Mouse (Mus musculus) megakaryocyte, adult 5-6 weeks (primary cell): ENCODE data around the gene Trim67. TPM values are rescaled to one million over a fixed set of nuclear protein-coding genes. Genes with fewer than 3 reads are reported as not detected.

Experiments used
- ATAC-seq: 2 replicates; pipeline ENCODE4 v1.8.0; 2016; ENCODE audit warnings: mild to moderate bottlenecking, inconsistent platforms; ENCODE audit not compliant: poor library complexity, severe bottlenecking
- total RNA-seq, 2 experiments: library from RNA; stranded (forward) in 1 of 2; stranded (reverse) in 1 of 2; fragments of 153-499, 151-499 nt in 1 of 2; fragments of 221-1000, 200-1000 nt in 1 of 2; gene quantifications; 2 replicates each; pipeline versions ENCODE4 v1.2.3 to v1.2.4; 2015 to 2017

The Trim67 gene
- total RNA-seq, 2 experiments from 2014 or later = 0.04 TPM; not detected in 1

DNA sequence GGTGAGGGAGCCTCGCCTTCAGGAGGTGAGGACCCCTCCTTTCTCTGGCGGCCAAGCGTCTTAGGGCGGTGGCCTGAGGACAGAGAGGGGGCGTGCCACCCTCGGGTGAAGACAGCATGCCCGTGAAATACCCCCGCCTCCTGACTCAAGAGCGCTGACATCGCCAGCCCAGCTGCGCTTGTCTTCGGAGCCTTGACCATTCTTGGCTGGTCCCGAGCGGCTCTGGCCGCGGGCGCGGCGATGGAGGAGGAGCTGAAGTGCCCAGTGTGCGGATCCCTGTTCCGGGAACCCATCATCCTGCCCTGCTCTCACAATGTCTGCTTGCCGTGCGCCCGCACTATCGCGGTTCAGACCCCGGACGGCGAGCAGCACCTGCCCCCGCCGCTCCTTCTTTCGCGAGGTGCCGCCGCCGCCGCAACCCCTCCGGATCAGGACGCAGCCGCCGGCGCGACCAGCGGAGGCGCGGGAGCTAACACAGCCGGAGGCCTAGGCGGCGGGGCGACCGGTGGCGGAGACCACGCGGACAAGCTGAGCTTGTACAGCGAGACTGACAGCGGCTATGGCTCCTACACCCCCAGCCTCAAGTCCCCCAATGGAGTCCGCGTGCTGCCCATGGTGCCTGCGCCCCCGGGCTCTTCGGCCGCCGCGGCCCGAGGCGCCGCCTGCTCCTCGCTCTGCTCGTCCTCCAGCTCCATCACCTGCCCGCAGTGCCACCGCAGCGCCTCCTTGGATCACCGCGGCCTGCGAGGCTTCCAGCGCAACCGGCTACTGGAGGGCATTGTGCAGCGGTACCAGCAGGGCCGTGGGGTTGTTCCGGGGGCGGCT lies 981 bp downstream of the Trim67 start:
- ATAC-seq = no peak

DNA sequence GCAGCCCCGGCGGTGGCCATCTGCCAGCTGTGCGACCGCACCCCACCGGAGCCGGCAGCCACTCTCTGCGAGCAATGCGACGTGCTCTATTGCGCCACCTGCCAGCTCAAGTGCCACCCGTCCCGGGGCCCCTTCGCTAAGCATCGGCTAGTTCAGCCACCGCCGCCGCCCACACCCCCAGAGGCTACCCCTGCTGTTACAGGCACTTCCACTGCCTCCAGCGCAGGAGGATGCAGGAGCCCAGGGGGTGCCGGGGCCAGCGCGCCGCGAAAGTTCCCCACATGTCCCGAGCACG lies 1.5 kb downstream of the Trim67 start:
- ATAC-seq = no peak

DNA sequence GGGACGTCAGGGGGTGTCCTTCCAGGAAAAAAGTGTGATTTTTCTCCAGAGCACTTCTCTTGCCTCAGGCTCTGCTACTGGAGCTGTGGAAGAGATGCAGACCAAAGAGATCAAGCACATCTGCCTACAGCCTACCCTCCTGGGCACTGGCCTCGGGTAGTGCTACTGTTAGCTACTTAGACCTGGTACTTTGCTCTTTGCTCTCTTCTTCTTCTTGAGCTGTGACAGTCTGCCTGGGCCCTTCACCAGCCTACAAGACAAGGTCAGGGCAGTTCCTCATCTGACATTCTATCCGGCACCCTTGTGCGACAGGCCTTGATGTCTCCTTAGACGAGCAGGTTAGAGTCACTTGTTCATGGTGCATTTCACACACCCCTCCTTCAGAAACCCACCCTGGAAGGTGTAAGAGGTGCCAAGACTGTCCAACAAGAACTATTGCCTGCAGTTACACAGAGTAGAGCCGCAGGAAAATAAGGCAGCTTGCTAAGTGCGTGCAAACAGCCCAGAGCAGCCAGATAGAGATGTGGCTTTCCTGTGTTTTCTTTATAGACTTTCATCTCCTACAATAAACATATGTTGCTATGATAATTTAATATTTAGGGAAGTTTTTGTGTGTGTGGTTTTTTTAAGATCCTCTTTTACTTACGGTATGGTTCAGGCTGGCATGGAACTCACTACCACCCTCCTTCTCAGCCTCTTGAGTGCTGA lies 3.0 kb downstream of the Trim67 start:
- no peak for ATAC-seq

GRCm38 (mm10) chr8:124800542-124800941 lies 7.7 kb downstream of the Trim67 start:
- ATAC-seq = no peak

DNA sequence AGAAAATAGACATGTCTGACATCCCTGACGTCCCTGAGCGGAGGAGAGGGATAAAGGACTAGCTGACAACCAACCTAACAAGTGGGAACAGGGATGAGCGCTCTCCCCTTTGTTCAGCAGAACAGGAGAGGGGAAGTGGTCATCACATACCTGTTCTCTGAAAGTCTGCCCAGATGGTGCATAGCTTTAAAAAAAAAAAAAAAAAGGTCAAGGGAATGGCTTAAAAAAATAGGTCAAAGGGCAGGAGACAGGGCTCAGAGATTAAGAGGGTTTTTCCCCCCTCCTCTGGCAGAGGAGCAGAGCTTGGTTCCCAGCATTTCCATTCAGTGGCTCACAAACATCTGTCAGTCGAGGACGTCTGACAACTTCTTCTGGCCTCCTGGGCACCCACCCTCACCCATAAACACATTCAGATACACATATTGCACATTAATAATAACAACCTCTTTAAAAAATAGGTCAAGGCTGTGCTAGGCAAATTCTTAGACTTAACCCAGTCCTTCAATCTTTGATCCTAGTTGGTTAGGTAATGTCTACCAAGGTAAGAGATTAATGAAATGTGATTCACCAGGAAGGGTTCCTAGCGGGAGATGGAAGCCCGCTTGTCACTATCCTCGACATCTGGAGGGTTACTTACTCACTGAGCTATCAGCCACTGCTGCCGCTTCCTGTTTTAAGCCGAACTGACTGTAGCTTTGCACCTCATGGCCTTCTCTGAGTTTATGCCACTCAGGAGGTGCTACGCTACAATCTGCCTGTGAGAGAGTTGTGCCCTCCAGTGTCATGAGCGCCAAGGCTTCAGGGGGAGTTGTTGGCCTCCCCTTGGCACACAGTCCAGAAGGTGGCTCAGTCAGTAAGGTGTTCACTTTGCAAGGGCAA lies 11.2 kb downstream of the Trim67 start:
- ATAC-seq = no peak

DNA sequence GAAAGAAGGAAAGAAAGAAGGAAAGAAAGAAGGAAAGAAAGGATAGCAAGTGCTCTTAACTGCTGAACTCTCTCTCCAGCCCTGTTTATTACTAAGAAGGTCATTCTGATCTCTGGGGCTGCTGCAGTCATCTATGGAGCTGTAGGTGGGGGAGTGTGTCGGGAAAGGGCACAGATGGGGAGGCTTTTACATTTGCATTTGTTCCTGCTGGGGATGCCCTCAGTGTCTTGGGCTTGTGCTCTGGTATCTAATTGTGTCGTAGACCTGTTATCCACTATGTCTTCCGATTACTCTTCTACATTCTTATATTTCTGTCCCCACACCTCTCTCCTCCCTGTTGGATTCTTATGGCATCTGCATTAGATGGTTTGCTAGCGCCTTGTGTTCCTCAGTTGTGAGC lies 13.1 kb downstream of the Trim67 start:
- ATAC-seq = no peak

DNA sequence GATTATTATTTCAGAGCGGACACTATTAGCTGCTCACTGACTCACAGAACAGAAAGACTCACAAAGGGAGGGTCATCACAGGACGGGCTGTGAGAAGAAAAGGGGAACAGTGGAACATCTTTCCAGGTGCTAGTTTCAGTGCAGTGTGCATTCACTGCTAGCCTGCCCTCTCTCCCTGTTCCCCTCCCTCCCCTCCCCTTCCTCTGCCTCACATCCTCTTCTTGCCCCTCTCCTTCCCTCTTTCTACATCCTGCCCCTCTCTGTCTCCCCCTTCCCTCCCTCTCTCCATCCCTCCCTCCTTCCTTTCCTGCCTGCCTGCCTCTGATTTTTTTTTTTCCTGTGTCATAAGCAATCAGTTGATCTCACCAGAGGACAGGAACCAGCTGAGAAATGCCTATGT lies 16.5 kb downstream of the Trim67 start:
- no peak for ATAC-seq

- ATAC-seq = no peak
Observed at GRCm38 (mm10) chr8:124810056-124810610, 17.2 kb downstream of the Trim67 start.

DNA sequence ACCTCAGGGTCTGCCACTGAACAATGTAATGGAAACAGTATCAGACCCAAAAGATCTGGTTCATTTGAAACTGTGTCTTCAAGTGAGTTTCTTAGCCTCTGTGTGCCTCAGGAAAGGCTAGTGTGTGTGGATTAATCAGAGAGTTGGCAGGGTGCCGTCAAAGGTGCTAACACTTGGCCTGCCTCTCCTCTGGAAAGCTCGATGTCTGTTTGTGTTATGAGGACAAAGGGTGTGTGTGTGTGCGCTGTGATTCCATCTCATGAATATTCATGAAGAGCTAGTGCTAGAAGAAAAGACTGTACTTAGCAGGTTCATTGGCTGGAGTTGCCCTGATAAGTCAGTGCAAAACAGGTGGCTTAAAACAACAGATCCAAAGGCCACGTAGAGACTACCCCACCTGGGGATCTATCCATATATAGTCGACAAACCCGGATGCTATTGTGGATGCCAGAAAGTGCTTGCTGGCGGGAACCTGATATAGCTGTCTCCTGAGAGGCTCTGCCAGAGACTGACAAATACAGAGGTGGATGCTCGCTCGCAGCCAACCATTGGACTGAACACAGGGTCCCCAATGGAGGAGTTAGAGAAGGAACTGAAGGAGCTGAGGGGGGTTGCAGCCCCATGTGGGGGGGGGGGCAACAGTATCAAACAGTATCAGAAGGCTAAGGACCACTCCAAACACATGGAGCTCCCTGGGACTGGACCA lies 17.9 kb downstream of the Trim67 start:
- no peak for ATAC-seq

DNA sequence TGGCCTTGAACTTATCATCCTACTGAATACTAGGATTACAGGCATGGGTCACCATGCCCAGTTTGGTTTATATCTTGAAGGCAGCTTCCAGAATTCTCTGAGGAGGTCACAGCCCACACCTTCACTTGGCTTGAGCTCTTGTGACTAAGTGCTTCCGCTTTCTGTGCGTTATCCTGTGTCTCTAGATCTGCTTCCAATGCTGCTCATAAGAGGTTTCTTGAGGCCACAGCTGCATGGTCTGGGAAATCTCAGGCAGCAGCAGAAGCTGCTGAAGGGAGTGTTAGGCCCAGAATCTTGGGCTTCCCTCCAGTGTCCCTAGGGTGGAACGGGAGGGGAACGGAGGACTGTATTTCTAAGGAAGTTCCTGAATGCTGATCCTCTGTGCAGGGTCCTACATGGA lies 20.4 kb downstream of the Trim67 start:
- ATAC-seq = no peak

- no peak for ATAC-seq
Observed at GRCm38 (mm10) chr8:124815870-124816269, 23.0 kb downstream of the Trim67 start.

- ATAC-seq = no peak
Observed at GRCm38 (mm10) chr8:124816866-124817265, 24.0 kb downstream of the Trim67 start.

GRCm38 (mm10) chr8:124817361-124817760 lies 24.5 kb downstream of the Trim67 start:
- no peak for ATAC-seq

GRCm38 (mm10) chr8:124819612-124820115 lies 26.8 kb downstream of the Trim67 start:
- ATAC-seq = no peak

- ATAC-seq = no peak
Observed at GRCm38 (mm10) chr8:124820125-124820524, 27.2 kb downstream of the Trim67 start.

GRCm38 (mm10) chr8:124823497-124823896 lies 30.6 kb downstream of the Trim67 start:
- ATAC-seq = no peak

DNA sequence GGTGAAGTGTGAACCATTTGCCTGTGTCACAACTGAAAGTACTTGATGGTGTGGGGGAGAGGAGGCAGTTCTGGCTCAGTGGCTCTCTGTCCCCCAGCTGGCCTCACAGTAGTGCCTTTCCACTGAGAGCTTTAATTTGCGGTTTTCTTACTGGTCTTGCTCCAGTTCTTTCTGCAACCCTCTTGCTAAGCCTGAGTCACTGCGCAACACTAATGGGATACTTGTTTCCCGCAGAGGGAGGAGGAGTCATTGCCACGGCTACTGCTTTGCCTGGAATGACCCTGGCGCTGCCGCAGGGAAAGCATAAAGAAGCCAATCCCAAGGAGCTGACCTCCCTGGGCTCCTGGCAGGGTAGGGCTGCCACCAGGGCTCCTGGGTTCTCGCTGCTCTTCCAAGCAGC lies 33.8 kb downstream of the Trim67 start:
- 0 out of 2 replicates have a peak, but pooled peaks have one; percentile 6 for ATAC-seq

DNA sequence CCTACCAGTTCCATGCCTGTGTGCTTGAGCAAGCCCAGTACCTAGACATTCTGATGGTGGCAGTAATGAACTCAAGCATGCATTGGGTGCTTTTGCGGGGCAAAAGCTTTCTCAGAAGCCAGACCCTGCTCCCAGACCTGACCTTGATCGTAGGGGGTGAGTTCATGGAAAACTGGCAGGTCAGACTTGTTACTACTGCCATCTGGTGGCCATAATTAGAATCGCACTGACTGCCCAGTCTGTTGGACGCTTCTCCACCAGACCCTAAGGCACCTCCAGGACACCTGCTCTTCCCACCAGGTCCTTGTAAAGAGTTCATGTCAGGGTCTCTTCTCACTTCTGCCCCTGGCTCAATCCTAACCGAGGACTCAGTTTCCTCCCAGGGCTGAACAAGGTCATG lies 34.5 kb downstream of the Trim67 start:
- peak; percentile 60 for ATAC-seq

DNA sequence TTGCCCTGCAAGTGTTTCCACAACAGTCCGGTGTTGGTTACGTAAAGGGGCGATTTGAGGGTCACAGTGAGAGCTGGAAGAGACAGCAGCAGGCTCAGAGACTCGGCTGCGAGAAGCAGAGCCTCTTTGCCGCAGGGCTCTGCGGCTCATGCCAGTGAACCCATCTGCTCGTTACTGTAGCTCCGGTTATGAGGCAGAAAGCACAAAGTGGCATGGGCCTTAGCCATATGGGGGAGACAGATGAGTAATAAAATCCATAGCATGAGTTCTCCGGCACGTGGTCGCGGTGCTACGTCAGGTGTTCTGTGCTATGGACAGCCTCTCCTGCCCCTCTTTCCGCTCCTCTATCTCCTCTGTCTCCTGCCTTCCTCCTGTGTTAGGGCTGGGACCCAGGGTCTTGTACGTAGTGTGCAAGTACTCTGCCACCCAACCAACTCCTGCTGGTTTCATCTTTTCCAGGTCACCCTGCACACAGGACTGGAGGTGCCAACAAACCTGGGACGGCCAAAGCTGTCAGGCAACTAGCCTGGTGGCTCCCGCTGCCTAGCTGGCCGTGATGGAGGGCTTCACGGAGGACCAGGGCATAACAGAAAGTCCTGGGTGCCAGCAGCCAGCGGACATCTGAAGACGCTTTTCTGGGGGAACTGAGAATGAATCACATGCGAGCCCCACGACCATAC lies 35.8 kb downstream of the Trim67 start:
- ATAC-seq = no peak

- ATAC-seq = peak; percentile 77
Observed at GRCm38 (mm10) chr8:124830050-124830449, 37.2 kb downstream of the Trim67 start.
